Mouse (Mus musculus): Measurements from ENCODE around the gene Rapgef1.

The Rapgef1 gene

DNA sequence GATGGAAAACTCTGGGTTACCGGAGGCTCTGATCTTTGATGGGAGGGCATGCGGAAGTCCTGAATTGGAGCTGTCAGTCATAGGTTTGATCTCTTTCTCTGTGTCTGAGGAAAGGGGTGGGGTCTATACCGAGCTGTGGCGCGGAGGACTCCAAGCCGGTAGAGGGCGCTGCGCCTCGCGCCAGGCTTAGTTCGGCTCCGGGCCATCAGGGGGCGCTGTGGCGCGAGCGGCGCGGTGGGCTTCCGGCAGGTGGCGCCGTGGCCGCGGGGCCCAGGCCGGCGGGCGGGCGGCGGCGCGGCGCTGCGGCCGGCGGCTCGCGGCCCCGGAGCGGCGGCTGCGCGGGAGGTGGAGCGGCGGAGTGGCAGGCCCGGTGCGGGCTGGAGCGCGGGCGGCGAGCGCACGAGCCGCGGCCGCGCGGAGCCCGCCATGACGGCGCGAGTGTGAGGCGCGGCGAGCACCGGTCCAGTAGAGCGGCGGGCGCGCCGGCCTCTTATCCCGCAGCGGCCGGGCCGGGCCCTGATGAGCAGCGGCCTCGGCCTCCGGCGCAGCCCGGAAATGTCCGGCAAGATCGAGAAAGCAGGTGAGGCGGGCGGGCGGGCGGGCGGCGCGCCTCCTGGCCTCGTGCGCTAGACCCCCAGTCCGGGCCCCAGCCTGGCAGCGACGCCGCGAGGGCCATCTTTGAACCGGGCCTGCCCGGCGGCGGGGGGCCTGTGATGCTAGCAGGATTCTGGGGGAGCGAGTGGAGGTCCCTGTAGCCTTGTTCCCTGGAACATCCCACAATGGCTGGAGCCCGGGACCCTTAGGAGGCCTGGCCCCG, at the start of gene Rapgef1:
Rapgef1 (plus strand) TSS at position 237 of the 817 bp plus-strand sequence.
- peak; percentile 79 for DNase-seq

DNA sequence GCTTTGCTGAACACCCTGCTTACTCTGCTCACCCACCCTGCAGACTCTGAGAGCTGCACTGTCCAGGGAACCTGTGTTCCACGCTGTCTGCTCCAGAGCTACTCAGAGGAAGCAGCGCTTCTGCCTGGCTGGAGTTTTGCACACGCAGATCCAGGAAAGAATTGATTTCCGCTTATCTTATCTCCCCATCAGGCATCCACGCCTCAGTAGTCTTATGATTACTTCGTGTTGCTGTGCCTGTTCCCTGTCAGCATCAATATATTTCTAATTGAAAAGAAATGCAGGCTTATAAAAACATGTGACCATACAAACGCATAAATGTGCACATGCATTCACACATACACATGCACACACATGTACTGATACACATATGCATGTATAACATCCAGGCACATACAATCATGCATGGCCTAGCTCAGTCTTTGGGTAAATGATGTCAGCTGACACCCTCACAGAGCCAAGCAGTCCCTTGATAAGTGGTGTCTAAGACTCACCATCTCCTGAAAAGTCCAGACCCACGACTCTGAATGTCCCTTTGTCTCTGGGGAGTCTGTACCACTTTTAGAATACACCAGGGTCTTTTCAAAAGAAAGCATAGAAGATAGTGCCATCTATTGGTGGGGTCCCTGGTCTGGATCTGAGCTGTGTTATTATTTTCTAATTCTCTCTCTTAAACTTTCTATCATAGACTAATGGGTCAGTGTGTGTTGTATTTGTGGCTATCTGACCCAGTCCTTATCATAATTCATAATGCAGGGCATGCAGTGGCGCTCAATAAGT, 47.4 kb upstream of the Rapgef1 start:
- DNase-seq = no peak

DNA sequence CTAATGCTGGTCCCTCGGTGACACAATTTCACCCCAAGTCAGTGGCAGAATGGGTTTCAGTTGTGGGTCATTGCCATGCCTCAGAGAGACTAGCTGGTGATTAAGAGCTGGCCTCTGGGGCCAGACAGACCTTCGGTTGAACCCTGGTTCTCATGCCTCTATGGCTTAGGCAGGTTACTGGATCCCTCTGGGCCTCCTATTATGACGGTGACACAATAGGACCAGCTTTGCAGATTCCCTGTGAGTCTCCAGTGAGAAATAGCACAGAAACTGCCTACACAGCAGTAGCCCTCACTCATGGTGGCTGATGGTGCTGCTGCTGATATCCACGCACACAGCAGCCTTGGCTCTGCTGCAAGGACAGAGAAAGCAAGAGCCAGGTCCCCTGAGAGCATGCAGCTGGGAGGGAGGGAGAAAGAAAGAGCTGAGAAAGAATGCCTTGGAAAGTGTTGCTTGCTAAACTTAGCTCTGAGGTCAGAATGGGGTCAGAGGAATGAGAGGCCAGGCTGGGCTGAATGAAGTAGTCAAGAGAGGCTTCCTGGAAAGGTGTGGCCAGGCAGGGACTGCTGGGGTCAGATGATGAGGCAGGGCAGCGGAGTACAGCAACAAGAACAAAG, 46.6 kb upstream of the Rapgef1 start:
- no peak for DNase-seq

DNA sequence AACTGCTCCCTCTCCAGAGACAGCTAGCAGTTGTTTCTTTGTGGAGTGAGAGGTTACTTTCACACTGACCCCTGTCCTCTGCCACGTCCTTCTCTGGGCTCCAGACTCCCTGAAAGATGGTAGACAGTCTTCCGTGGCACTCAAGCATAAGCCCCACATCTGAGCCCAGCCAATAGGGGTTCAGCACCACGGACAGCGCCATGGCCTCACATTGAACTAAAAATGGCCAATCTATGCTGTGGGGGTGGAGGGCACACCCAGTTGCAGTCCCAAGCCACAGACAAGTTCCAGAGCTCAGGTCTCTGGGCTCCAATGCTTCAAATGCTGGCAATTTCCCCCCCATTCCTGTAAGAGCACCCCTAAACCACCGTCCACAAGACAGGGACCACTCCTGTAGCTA, 45.9 kb upstream of the Rapgef1 start:
- no peak for DNase-seq

DNA sequence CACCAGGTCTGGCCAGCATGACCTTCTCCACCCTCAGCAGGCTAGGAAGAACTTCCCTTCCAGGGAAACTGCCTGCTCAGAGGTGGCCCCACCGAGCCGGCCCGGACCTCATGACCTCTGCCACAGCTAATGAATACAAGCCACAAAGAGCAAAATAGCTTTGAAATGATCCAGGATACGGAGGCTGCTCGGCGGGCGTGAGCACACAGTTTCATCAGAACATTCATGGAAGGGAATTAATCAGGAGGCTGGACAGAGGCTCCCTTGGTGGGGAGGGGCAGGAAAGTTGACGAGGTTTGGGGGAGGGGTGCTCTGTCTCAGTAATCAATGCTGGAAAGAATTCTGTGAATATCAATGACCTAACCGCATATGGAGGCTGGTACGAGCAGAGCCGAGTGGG, 45.3 kb upstream of the Rapgef1 start:
- DNase-seq = no peak

DNA sequence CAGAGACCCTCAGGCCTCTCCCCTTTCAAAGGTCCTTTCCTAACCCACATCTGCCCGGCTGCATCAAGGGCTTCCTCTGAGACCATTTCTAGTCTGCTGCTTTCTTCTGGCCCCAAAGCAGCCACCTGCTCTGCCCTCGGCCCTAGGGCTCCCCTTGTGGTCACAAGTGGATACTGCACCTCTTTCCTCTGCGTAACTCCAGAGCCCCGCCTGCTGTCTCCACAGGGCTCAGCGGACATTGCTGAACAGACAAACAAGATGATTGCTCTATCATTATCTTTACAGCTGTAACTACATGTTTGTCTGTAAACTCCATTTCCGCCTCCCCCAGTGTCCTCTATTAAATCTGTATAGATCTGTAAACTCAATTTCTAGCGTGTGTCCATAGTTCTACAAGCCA, 37.1 kb upstream of the Rapgef1 start:
- peak; percentile 81 for DNase-seq

DNA sequence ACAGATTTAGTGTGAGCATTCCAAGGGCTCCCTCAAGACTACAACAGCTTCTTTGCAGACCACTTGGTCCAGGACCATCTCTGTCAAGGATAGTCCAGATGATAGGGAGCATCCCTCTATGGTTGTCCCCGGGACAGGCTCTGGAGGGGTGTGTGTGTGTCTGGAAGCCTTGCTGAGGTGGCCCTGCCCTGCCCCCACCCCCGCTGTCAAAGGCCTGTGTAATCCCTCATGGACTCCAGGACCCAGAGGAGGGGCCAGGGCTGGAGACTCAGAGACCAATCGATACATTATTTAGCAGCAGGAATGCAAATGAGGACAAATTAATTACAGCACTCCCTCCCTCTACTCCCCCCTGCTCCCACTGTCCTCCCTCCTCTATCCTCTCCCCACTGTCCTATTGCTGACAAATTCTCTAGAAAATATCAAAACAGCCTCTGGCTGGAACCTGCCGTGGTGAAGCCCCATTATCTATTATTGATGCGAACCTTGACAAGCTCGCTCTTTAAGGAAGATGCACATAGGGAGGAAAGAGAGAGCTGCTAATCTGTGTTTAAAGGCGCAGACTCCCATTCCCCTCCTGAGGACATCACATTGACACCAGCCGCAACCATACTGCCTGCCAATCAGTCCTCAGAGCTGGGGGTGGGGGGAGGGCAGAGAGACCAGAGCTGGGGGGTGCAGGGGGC, 33.4 kb upstream of the Rapgef1 start:
- DNase-seq = no peak

DNA sequence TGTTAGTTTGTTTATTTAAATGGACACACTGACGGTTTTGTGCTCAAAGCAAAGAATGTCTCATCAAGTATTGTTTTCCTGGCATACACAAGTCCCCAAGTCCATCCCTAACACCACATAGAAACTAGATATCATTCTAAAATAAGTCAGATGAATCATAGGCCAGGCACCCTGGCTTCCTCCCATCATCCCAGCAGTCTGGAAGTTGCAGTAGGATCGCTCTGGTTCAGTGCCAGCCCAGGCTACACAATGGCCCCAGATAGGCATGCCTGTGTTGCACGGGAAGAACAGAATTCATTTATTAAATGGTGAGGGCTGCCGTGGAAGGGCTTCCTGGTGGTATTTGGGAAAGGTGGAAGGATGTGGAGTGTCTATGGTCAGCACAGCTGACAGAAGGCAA, 31.5 kb upstream of the Rapgef1 start:
- no peak for DNase-seq

DNA sequence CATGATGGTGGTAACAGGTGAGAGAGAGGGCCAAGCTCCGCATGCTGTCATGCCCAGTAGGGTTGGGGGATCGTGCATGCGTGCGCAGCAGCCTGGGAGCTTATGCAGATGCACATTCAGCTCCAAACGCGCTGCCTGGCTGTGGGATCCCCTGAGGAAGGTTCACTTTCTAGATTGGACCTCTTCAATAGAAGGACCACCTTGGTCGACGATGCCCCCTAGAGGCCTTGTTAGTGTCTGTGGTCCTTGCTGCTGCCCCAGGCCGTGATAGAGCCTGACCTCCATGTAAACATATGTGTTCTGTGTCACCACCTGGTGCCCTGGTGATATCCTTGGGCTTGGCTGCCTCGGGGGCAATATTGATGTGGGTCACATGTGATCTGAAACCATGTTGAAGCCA, 30.3 kb upstream of the Rapgef1 start:
- DNase-seq = no peak

DNA sequence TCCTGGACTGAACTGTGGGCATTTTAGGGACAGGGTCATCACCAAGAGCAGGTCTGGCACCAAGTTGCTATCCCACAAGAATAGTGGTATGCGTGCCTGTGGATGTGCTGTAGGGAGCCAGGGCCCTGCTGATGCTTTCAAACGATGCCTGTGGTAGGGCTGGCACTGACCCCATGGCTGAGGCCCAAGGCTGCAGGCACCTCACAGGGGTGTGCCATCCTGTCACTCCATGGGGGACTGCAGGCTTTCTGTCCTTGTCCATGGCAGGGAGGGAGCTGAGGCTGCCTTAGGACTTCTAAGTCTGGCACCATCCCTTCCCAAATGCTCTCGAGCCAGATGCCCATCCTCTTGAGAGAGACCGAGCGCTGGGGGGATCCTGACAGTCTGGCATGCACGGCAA, 27.9 kb upstream of the Rapgef1 start:
- DNase-seq = no peak

DNA sequence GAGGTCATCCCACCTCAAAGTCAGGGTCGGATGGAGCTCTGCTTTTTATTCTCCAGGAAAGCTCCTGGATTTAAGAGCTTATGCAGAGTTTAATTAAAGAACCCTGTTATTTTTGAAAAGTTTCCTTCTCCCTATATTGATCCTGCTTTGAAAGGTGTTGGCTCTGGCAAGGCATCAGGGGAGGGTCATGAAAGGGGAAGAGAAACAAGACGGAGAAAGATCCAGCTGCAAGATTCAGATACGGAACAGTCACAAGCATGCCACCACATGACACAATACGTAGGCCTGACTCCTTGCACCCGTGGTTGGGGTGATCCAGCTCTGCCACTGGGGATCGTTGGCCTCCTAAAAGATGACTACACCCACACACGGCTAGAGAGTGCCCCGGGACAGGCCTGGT, 27.0 kb upstream of the Rapgef1 start:
- no peak for DNase-seq

DNA sequence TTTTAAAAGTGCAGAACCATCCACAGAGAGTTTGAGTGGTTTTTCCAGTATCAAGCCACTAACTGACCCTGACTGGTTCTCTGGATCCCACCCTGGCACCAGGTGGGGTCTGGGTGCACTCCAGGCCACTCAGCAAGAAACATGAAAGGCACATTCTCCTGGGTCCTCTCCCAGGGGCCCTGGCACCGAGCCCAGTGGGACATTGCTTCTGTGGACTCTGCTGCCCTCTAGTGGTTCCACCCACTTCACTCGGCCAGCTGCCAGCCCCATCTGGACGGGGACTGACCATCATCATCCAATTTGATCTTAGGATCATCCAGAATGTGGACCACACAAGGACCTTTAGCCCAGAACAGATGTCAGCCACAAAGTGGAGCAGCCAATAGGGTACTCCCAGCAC, 15.6 kb upstream of the Rapgef1 start:
- peak; percentile 85 for DNase-seq

DNA sequence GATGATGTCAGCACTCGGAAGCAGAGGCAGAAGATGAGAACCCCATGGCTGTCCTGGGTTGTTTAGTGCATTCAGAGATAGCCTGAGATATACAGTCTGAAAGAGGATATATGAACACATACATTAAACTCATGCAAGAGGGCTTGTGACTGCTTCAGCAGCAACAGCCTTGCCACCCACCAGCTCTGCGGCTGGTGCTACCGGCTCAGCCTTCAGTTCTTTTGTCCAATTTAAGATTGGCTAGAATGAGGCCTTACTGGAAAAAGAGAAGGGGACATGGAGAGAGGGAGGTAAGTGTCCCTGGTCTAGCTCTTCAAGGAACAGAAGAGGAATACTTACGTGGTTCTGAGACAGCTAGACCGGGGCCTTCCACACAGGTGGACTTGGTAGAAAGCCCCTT, 13.9 kb upstream of the Rapgef1 start:
- DNase-seq = no peak

DNA sequence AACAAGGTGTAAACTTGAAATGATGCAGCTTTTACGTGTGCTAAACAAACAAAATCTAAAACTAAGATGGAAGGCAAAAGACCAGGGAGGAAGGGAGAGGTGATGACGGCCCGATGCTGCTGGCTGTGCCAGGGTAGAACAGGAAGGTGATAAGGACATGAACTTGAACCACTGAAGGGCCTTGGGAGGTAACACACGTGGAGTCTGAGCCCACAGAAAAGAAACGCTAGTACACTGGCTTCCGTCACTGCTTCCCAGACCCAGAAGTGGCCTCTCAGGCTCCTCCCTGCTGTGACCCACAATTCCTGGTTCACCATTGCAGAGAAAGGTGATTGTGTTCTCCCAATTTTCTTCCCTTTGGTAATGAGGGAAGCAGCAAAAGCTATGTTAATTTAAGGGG, 13.1 kb upstream of the Rapgef1 start:
- DNase-seq = no peak

DNA sequence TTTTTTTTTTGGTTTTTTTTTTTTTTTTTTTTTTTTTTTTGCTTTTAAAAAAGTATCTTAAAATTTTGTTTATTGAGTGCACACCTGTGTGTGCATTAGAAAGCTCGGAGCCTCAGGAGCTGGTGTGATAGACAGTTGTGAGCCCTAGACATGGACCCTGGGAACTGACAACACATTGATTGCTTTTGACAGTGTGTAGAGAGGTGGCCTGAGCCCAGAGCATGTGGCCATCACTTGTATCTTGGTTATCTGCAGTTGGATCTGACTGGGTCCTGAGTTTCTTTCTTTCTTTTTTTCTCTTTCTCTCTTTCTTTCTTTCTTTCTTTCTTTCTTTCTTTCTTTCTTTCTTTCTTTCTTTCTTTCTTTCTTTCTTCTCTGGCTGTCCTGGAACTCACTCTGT, 2.2 kb upstream of the Rapgef1 start:
- no peak for DNase-seq

DNA sequence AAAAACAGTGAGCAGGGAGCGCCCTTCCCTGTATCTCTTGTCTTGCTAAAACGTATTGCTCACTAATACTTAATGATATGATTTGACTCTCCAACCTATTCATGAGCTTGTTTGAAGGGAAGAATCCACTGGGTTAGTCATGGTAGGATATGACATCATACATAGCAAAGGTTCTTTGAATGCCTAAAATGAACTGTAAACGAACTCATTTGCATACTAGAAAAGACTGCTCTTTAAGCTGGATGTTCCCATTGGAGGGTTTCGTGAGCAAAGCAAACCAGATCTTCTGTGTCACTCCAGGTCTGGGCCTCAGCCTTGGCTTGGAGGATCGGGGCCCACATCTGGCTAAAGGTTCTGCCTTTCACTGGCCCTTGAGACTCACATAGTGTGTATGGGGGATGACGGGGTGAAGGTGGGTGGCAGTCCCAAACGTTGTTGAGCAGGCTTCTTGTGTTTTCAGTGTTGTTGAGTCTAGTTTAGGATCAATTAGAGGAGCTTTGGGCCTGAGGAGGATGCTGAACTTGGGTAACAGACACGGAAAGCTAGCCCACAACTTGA, 515 bp upstream of the Rapgef1 start:
- no peak for DNase-seq

DNA sequence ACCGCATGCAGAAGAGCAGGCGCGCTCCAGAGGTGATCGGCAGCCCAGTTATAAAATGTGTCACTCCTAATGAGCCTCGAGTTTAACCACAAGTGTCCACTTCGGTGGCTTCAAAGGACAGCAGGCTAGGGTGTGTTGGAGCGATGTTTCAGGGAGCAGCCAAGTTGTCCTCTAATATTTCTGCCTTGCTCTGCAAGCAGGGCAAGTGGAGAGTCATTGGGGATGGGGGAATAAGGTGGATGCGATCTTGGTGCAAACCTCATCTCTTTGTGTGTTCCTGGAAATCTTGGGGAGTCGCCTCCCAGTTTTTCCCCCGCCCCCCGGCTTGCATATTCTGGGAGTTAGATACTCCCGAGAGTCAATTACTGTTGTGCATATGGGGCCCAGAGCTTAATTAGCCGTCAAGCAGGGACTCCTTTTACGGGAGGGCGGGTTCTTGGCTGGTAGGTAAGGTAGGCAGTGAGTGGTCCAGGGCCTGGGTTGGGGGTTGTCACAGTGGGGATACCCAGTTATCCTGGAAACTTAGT, 844 bp downstream of the Rapgef1 start:
- no peak for DNase-seq

DNA sequence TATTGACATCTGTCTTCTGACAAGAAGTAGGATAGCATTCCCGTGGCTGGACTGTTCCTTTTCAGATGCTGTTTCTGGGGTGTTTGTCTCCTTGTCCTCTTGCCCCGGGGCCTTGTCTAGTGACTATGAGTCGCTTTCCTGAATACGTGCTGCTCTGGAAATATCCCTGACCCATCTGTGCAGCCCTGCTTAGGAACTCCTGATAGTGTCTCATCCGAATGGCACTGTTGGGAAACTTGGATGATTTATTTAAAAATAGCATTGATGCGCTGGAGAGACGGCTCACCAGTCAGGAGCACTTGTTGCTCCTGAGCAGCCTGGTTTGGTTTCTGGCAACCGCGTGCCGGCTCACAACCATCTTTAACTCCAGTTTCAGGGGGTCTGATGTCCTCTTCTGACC, 1.6 kb downstream of the Rapgef1 start:
- DNase-seq = no peak

DNA sequence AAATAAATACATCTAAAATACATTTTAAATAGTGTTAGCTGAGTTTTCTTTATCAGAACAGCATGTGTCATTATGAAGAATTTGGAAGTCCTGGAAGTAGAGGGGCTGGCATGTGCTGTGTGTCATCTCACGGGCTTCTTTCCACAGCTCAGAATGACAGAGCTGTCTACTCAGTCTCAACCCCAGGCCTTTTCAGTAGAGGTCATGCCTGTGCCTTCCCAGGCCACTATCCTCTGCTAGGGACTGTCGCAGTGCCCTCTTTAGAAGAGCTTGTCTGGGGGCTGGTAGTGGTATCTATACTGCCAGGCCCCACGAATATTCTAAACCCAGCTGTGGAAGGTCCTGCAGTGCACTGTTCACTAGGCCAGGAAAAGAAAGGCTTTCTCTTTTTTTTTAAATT, 2.1 kb downstream of the Rapgef1 start:
- no peak for DNase-seq

DNA sequence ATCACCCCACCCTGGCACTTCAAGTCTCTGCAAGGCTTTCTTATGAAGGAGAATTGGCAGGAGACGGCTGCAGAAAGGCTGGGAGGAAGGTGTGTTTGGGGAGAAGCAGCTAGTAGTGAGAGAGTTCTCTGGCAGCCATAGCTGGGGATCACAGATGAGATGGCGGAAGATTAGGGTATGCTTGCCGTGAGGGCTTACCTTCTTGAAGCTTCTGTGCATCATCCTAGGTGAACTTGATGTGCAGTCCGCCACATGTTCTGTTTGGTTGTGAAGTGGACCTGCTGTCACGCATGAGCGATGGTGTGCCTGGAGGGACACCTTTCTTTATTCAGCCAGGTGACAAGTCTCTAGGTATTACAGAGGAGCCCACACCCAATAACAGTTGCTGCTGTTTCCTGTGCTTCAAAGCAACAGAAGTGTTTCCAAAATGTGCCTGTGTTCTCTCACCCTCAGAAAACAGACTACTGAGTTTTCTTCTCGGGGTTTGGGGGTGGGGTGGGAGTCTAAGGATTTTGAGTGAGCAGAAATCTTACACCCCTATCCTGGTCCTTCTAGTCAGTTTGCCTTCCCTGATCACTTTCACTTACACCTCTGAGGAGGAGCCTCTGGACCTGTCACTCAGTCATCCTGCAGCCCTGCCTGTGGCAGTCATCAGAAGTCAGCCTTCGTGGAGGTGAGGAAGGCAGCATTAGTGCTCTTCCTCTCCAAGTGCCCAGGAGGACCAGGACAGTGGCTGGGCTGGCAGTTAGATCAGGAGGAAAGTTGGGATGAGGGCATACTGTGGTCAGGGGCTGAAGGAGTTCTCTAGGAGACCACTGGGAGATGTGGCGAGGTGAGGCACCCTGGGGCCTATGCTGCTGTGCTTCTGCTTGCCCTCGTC, 2.8 kb downstream of the Rapgef1 start:
- no peak for DNase-seq

DNA sequence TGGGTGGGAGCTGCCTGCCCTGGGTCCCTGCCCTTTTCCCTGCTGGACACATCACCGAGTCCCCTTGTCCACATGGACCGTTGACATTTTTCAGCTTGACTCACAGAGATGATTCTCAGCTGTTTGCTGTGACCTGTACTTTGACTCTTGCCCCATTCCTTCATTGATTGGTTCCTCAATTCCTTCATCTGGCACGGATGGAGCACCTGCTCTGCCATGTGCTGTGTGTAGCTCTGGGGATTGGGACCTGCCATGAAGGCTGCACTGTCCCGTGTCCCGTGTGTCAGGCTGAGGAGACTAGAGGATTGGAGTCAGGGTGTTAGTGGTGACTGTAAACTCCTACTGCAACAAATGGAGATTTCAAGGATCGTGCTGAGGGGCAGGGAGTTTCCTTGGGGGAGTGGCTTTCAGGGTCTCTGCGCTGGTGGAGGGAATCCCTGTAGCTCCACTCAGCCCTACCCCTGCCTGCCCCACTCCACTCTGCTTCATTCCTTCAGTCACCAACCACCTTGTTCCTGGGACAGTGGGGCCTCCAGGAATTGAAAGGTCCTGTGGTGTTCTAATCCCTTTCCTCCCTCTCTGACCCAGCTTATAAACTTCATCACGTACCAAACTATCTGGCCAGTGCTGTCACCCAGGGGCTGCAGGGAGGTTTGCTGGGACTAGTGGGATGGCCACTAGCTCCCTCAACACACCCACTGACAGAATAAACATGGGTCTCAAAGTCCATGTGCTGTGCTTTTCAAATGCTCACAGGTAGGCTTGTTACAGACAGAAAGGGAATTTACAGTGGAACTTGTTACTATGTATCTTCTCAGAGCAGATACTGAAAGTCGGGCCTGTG, 3.9 kb downstream of the Rapgef1 start:
- no peak for DNase-seq

Measured in right cerebral cortex, postnatal 14 days (tissue).